Mouse (Mus musculus) v-Abl transformed pro-B cells (cell line): Measurements from ENCODE around the gene Ugt1a2.
"Not testable (repeated sequence)": the region's sequence is repeated elsewhere in the genome, so short reads cannot be mapped to it uniquely, and the experiment has no call there.

ENCODE experiments used
- in situ Hi-C, 2 experiments: fragments of 400-800 bp; cut with MboI; formaldehyde crosslinking; loops; one replicate each; pipeline ENCODE4 v1.15.1; 2025; ENCODE audit not compliant: unreplicated experiment in 2 of 2

The Ugt1a2 gene

GRCm38 (mm10) chr1:88200456-88200855 lies at the start of gene Ugt1a2:
Ugt1a2 (plus strand) TSS chr1:88200601.
- in situ Hi-C loops, result no loop called here

DNA sequence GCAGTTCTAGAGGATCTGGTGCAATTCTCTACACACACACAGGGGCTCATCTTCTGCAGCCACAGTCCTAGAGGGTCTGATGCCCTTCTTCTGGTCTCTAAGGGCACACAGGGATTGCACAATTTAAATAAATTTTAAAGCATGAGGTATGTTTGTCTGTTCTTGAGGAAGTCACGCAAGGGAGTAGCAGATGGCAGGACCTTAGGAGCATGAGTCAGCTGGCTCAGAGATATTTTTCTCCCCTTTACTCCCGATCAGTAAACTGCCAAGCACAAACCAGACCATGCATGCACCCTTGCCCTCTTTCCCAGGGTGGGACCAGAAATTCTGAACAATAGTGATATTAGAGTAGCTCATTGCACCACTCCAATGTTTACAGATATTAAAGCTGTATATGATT lies 42.0 kb upstream of the Ugt1a2 start:
- in situ Hi-C loops, result no loop called here

DNA sequence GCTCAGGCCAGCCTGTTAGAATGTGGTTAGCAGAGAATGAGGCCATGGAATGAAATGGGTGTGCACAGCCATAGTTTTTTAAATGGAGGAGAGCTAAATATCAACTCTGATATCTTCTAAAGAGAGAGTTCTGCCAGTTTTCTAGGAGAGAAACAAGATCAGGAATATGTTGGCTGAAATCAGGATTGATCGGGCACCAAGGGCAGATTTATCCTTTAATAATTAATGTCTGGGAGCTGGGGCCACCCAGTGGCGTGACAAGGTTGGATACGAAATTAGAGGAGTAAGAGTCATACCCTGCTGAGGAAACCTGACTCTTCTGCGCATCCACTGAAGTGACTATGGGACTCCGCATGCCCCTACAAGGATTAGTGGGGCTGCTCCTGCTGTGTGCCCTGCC lies 34.7 kb upstream of the Ugt1a2 start, which contains the start of gene Ugt1a5:
Gene Ugt1a5, plus strand, starts transcription at position 302 of the 400 bp plus-strand sequence.
- in situ Hi-C loops, result no loop called here

DNA sequence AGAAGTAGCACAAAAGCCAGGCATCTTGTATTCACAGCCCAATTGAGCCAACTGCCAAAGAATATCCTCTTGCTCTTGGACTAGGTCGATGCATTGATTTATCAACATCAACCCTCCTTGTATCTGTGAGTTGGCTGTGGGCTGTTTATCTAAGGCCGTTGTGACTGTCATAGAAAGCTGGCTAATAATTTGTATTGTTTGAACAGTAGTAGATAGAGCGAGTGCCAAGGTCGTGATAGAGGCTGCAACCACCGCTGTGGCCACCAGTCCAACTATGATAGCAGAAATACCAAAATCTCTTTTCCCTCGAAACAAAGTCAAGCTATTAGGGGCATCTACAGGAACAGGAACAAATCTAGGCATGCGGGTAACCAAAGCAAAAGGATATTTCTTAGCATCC lies 28.2 kb upstream of the Ugt1a2 start:
- in situ Hi-C loops, result not testable (repeated sequence)

- in situ Hi-C loops, result no loop called here
These were observed 20.7 kb upstream of the Ugt1a2 start for GRCm38 (mm10) chr1:88179657-88180056.

DNA sequence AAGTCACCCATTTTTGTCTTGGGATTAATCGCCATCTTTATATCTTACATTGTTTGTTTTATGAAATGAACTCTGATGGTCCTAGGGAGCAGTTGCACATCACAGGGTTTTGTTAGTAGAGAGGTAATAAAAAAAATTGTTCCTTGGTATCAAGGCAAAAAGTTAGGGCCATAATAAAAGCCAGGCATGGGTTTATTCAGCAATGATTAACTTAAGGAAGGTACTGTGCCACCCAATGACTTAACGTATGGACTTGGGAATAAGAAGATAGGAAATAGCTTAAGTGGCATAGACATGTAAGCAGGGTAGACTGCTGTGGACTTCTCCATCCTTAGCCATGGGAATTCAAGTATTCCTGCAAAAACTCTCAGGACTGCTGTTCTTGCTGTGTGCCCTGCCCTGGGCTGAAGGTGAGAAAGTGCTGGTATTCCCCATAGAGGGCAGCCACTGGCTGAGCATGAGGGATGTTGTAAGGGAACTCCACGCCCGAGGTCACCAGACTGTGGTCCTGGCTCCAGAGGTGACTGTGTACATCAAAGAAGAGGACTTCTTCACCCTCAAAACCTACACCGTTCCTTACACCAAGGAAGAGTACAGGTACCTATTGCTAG lies 14.0 kb upstream of the Ugt1a2 start:
- in situ Hi-C loops, result no loop called here

GRCm38 (mm10) chr1:88192136-88192535 lies 8.3 kb upstream of the Ugt1a2 start:
- in situ Hi-C loops, result no loop called here

- in situ Hi-C loops, result no loop called here
These were observed 4.7 kb upstream of the Ugt1a2 start for GRCm38 (mm10) chr1:88195687-88196086.

DNA sequence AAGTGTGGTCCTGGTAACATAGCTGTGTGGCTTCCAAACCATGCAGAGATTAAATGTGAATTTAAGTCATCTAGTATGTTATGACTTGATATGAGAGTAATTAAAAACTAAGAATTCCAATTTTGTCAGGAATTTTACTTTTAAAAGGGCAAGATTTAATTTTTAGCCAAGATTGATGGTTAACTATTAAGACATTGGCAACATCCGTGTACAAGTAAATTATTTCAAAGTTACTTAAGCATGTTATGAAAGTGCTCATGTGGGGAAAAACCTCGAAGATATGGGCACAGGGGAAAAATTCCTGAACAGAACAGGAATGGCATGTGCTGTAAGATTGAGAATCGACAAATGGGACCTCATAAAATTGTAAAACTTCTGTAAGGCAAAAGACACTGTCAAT lies 3.0 kb upstream of the Ugt1a2 start:
- in situ Hi-C loops, result no loop called here

- in situ Hi-C loops, result no loop called here
These were observed 405 bp upstream of the Ugt1a2 start for GRCm38 (mm10) chr1:88199996-88200395.

GRCm38 (mm10) chr1:88205294-88205922 lies 5.0 kb downstream of the Ugt1a2 start, which contains the start of gene Dnajb3:
Dnajb3 (minus strand) TSS chr1:88205782.
- in situ Hi-C loops, result no loop called here

DNA sequence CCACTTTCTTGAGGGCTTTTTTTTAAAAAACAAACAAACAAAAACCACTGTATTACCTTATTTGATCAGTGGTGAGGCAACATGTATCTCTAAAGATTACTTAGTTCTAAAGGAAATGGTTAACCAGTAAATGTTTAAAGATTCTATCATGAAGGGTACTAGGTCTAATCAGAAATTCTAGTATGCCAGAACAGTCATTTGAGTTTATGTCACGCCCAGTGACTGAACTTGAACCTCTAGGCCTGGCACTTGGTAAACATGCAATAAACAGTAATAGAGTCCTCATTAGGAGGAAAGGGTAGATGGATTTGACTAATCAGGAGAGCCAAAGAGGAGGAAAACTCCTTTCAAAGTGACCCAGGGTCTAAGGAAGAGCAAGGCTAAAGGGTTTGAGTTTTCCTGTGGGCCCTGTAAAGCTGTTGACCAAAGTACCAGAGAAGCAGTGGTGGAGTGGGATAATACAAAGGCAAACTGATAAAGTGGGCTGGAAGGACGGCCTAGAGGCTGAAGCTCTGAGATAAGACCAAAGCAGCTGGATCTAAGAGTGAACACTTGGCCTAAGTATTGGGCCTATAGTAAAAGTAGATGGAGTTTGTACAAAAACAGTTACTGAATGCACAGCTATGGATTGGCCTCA lies 6.6 kb downstream of the Ugt1a2 start:
- in situ Hi-C loops, result no loop called here

- in situ Hi-C loops, result no loop called here
These were observed 11.4 kb downstream of the Ugt1a2 start, which contains the start of gene Ugt1a1 for GRCm38 (mm10) chr1:88211812-88212211. Ugt1a1 (plus strand) TSS chr1:88211959.

DNA sequence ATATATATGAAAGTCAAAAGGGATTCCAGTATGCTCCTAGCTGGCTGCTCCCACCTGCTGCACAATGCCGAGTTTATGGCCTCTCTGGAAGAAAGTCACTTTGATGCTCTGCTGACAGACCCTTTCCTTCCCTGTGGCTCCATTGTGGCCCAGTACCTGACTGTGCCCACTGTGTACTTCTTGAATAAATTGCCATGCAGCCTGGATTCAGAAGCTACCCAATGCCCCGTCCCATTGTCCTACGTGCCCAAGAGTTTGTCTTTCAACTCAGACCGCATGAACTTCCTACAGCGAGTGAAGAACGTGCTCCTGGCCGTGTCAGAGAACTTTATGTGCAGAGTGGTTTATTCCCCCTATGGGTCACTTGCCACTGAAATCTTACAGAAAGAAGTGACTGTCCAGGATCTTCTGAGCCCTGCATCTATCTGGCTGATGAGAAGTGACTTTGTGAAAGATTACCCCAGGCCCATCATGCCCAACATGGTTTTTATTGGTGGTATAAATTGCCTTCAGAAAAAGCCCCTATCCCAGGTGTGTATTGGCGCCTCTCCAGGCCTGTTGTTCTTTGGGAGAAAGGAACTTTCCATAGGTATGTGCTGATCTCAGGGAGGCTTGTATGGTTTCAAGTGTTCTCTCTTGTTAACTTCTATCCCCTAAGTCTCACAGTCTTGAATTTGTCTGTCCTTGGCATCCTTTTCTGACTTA lies 12.1 kb downstream of the Ugt1a2 start:
- in situ Hi-C loops, result no loop called here

GRCm38 (mm10) chr1:88213061-88213460 lies 12.7 kb downstream of the Ugt1a2 start:
- in situ Hi-C loops, result no loop called here

DNA sequence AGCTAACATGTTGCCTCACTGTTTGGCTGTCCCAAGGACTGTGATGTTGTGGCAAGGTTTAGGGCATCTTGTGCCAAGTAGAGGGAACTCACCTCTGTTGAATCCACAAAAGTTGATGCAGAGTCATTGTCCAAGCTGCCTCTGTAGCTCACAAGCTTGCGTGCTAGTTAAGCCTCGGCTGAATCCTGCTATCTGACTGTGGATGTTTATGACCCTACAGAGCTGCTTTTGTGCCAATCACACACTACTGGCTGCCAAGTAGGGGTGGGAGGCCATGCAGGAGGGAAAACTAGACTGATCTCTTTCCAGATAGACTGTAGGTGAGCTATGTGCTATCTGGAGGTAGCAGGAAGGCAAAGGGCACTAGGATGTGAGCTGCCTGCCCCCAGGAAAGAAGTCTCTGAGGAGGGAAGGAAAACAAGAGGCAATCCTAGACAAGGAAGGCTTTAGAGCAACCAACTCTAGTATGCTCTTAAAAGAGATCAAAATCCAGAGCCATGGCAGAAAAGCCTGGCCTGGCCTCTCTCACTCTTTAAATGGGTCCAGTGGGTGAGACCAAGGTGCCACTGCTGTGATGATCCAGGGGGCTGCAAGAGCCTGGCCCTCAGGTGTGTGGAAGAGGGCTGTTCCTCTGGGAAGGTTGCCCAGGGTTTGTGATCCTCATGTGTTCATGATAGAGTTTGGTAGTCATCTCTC lies 13.5 kb downstream of the Ugt1a2 start:
- in situ Hi-C loops, result no loop called here

DNA sequence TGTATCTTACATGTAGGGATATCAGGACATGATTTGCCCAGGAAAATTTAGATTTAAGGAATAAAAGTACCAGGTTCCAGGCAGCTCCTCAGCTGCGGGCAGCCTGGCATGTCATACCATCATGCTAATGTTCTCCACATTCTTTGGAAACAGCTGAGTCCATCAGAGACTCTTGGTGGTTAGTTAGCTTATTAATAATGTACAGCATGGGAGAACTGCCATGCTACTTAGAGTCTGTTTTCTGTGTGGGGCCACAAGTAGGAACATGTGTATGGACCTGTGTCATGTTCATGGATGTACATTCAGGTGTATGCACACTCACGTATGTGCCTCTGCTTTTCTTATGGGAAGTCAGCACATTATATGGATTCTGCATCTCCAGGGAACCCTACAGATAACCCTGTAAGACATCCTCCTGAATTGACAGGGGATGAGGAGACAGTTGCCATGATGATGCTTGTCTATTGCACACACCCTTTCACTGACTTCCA lies 14.1 kb downstream of the Ugt1a2 start:
- in situ Hi-C loops, result no loop called here

- in situ Hi-C loops, result no loop called here
These were observed 15.3 kb downstream of the Ugt1a2 start for GRCm38 (mm10) chr1:88215466-88216380.

- in situ Hi-C loops, result no loop called here
These were observed 16.1 kb downstream of the Ugt1a2 start for GRCm38 (mm10) chr1:88216551-88216950.
